Mouse (Mus musculus) myocyte (in vitro differentiated cells): ENCODE measurements around the gene Tlcd2. TPM values are rescaled to one million over a fixed set of nuclear protein-coding genes. Genes with fewer than 3 reads are reported as not detected.
A peak's percentile ranks its signal among the peaks of the same experiment; 100 is the strongest.

Experiments
- H3K27me3 ChIP-seq: one replicate; pipeline ENCODE4 v1.6.1; 2011; ENCODE audit not compliant: control insufficient read depth, insufficient read depth, insufficient read length
- H3K36me3 ChIP-seq: one replicate; pipeline ENCODE4 v1.6.1; 2011; ENCODE audit not compliant: control insufficient read depth, insufficient read depth
- H3K4me2 ChIP-seq: one replicate; pipeline ENCODE4 v1.6.1; 2011; ENCODE audit warnings: low read depth, control low read depth
- H3K4me3 ChIP-seq: one replicate; pipeline ENCODE4 v1.5.1; 2011; ENCODE audit warnings: mild to moderate bottlenecking, control low read depth, moderate library complexity
- H3K79me2 ChIP-seq: one replicate; pipeline ENCODE4 v1.6.1; 2011; ENCODE audit not compliant: control insufficient read depth, insufficient read depth
- H3ac ChIP-seq: one replicate; pipeline ENCODE4 v1.6.1; 2011; ENCODE audit not compliant: control insufficient read depth, insufficient read length
- CEBPB ChIP-seq: IDR thresholded peaks from 2 replicates; pipeline ENCODE4 v1.6.1; 2011; ENCODE audit warnings: mild to moderate bottlenecking, moderate library complexity; ENCODE audit not compliant: poor library complexity, insufficient read depth, severe bottlenecking
- E2F4 ChIP-seq: IDR thresholded peaks from one replicate; pipeline ENCODE4 v1.6.1; 2011; ENCODE audit warnings: mild to moderate bottlenecking, control low read depth, moderate library complexity; ENCODE audit not compliant: insufficient read depth
- MAX ChIP-seq: IDR thresholded peaks from one replicate; pipeline ENCODE4 v1.6.1; 2011; ENCODE audit warnings: low read depth, mild to moderate bottlenecking, control low read depth
- MYOD1 ChIP-seq, 3 experiments: IDR thresholded peaks; one replicate each; pipeline ENCODE4 v1.6.1; 2011; ENCODE audit warnings: control low read depth in 2 of 3, low read depth in 2 of 3, mild to moderate bottlenecking in 2 of 3, moderate library complexity in 1 of 3; ENCODE audit not compliant: insufficient read length in 2 of 3, control insufficient read depth in 1 of 3
- MYOG ChIP-seq, 3 experiments: IDR thresholded peaks; one replicate each; pipeline ENCODE4 v1.6.1; 2011; ENCODE audit warnings: control low read depth in 2 of 3, low read depth in 2 of 3, mild to moderate bottlenecking in 2 of 3; ENCODE audit not compliant: insufficient read length in 2 of 3, control insufficient read depth in 1 of 3, insufficient read depth in 1 of 3
- POLR2A ChIP-seq: IDR thresholded peaks from one replicate; pipeline ENCODE4 v1.6.1; 2011; ENCODE audit warnings: low read depth, mild to moderate bottlenecking, control low read depth, moderate library complexity; ENCODE audit not compliant: insufficient read length
- POLR2AphosphoS2 ChIP-seq: IDR thresholded peaks from one replicate; pipeline ENCODE4 v1.6.1; 2011; ENCODE audit warnings: low read depth, control low read depth; ENCODE audit not compliant: insufficient read length
- REST ChIP-seq: IDR thresholded peaks from one replicate; pipeline ENCODE4 v1.6.1; 2011; ENCODE audit warnings: mild to moderate bottlenecking, control low read depth, moderate library complexity; ENCODE audit not compliant: insufficient read depth, insufficient read length
- SRF ChIP-seq: IDR thresholded peaks from one replicate; pipeline ENCODE4 v1.6.1; 2011; ENCODE audit warnings: low read depth; ENCODE audit not compliant: control insufficient read depth, insufficient read length
- TCF12 ChIP-seq: IDR thresholded peaks from one replicate; pipeline ENCODE4 v1.6.1; 2011; ENCODE audit warnings: mild to moderate bottlenecking, control low read depth; ENCODE audit not compliant: poor library complexity, insufficient read depth, severe bottlenecking
- TCF3 ChIP-seq: IDR thresholded peaks from one replicate; pipeline ENCODE4 v1.6.1; 2011; ENCODE audit warnings: low read depth, control low read depth; ENCODE audit not compliant: insufficient read length
- USF1 ChIP-seq: IDR thresholded peaks from one replicate; pipeline ENCODE4 v1.6.1; 2011; ENCODE audit warnings: low read depth, mild to moderate bottlenecking, control low read depth, moderate library complexity
- polyA plus RNA-seq: library from polyadenylated mRNA; unstranded; fragments of >200 nt; fragmentation: generic; extraction: Trizol; gene quantifications from one replicate; pipeline ENCODE4 v1.2.1, GENCODE M21; 2012; ENCODE audit warnings: missing spikeins

Tlcd2 gene
- polyA plus RNA-seq, 1 experiment, result 2.9 TPM

DNA sequence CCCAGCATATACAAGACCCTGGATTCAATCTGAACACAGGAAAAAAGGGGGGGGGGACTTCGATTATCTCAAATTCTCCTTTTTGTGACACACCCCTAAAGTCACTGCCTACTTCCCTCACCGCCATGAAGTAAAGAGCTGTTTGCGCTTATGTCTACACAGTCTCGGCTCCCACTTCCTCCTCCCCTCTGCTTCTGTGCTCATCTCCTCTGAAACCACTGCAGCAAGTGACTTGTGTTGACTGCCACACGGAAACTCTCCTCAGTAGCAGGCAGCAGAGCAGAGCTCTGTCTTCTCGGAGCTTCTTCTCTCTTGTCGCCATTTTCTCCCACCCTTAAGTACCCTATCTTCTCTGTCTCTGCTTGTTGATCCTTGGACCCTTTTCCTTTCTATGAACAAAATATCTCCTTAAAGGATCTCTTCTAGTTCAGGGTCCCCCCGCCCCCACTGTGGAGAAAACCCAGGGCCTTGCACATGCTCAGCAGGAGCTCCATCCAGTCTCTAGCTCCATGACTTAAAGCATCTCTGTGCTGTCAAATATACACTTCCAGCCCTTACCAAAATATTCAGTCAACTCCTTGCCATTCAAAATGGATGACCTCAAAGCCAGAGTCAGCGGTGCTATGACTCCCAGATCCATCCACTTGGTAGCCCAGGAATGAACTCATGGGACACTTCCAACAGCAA, 32.4 kb upstream of the Tlcd2 start:
- H3K36me3 ChIP-seq, result no peaks in the 10 kb centered on the region
- H3ac ChIP-seq, result no peak overlapping the region
- H3K27me3 ChIP-seq, result no peaks in the 10 kb centered on the region
- H3K79me2 ChIP-seq, result no peaks in the 10 kb centered on the region
- TF ChIP-seq REST, result no peak
- TF ChIP-seq POLR2AphosphoS2, result no peak
- no peak for TF ChIP-seq TCF3
- TF ChIP-seq USF1, result no peak
- TF ChIP-seq TCF12, result no peak
- TF ChIP-seq E2F4, result no peak
- TF ChIP-seq SRF, result no peak
- no peak overlapping the region for H3K4me2 ChIP-seq
- no peak overlapping the region for H3K4me3 ChIP-seq

DNA sequence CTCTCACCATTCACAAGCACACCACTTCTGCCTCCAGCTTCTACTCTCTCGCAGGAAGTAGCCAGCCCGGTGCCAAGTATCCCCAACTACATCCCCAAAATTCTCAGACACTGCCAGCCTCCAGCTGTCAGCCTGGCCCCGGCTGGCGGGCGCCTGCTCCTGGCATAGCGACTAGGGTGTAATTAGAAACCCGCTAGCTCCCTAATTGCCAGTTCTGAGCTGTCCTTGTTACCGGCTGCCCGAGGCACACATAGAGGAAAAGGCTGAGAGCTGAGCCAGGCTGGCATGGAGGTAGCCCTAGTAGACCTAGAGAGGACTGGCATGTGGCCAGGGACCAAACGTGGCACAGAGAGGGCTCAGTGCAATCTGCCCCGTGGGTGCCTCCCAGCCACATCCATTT, 30.2 kb upstream of the Tlcd2 start:
- no peaks in the 10 kb centered on the region for H3K27me3 ChIP-seq

DNA sequence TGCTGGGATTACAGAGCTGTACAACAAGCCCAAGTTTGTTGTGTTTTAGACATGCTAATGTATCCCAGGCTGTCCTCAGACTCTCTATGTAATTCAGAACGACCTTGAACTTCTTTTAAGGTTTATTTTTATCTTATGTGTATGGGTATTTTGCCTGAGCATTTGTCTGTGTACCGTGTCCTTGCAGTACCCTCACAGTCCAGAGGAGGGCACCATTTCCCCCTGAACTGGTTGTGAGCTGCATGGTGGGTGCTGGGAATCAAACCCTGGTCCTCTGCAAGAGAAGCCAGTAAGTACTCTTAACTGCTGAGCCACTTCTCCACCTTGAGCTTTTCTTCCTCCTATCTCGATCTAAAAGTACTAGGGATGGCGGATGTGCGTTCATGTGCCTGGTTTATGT, 27.4 kb upstream of the Tlcd2 start:
- no peak overlapping the region for H3ac ChIP-seq
- no peaks in the 10 kb centered on the region for H3K27me3 ChIP-seq
- H3K79me2 ChIP-seq, result no peaks in the 10 kb centered on the region
- no peaks in the 10 kb centered on the region for H3K36me3 ChIP-seq
- H3K4me2 ChIP-seq, result no peak overlapping the region
- TF ChIP-seq POLR2A (no peak), MYOD1 (IDR thresholded peaks at IDR 0.05; ENCODE audit: control insufficient read depth in 1 of 3, insufficient read length in 2 of 3, low read depth in 2 of 3) (no peak), MYOG (IDR thresholded peaks at IDR 0.05; ENCODE audit: control insufficient read depth in 1 of 3, insufficient read depth in 1 of 3, insufficient read length in 2 of 3, low read depth in 2 of 3) (no peak), USF1 (no peak)
- no peak overlapping the region for H3K4me3 ChIP-seq

More for the DNA sequence above, 30.2 kb upstream of the Tlcd2 start:
- TF ChIP-seq USF1 (no peak), TCF3 (no peak), POLR2AphosphoS2 (no peak), E2F4 (no peak), SRF (no peak), MYOD1 (IDR thresholded peaks at IDR 0.05; ENCODE audit: control insufficient read depth in 1 of 3, insufficient read length in 2 of 3, low read depth in 2 of 3) (peak in 2 of 3 experiments; percentile 10 to 53), CEBPB (no peak), TCF12 (no peak), MYOG (IDR thresholded peaks at IDR 0.05; ENCODE audit: control insufficient read depth in 1 of 3, insufficient read depth in 1 of 3, insufficient read length in 2 of 3, low read depth in 2 of 3) (peak in 2 of 3 experiments; percentile 50 to 60), MAX (no peak)
- Histone ChIP-seq H3K4me2 (peak overlapping the region; percentile 59), H3ac (no peak overlapping the region), H3K79me2 (no peaks in the 10 kb centered on the region), H3K4me3 (no peak overlapping the region), H3K36me3 (no peaks in the 10 kb centered on the region)

DNA sequence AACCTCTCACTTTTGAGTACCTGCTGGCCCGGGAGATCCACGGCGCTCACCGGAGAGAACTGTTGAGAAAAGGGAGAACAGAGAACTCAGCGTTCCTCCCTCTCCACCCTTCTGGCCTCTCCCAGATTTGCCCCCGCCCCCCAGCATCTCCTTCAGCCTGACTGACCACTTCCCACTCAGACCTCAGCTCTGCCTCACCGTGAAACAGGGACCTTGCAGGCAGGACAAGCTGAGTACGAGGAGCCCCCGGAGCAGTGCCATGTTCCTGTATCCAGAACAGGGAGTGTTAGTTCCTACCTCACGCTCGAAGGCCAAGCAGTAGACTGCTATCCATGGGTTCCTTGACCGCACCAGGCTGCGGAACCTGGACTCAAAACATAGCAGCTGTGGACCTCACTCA, 23.3 kb upstream of the Tlcd2 start:
- no peak overlapping the region for H3ac ChIP-seq
- no peaks in the 10 kb centered on the region for H3K27me3 ChIP-seq
- no peak for TF ChIP-seq POLR2AphosphoS2
- no peak for TF ChIP-seq SRF
- TF ChIP-seq TCF3, result no peak
- TF ChIP-seq USF1, result no peak
- no peak for TF ChIP-seq MYOG (IDR thresholded peaks at IDR 0.05; ENCODE audit: control insufficient read depth in 1 of 3, insufficient read depth in 1 of 3, insufficient read length in 2 of 3, low read depth in 2 of 3)
- TF ChIP-seq POLR2A, result no peak
- no peak for TF ChIP-seq CEBPB
- TF ChIP-seq TCF12, result no peak
- no peak overlapping the region for H3K4me2 ChIP-seq
- H3K4me3 ChIP-seq, result no peak overlapping the region
- H3K36me3 ChIP-seq, result peaks cover 15% of the 10 kb centered on the region
- no peaks in the 10 kb centered on the region for H3K79me2 ChIP-seq

DNA sequence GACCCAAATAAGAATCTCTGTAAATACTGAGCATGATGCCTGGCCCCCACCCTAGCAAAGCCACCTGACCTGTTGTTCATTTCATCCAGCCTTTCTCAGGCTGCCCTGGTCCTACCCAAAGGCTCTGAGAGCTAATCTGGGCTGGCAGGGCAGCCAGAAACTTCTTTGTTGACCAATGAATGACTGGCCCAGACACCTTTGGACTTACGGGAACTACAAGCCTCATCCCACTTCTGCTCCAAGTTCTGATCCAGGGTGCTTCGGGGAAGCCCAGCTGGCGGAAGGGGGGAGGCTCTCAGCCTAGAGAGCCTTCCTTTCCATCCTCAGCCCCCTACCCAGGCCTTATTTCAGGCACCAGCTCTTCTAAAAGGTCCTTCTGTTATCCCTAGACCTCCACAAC, 22.7 kb upstream of the Tlcd2 start:
- Histone ChIP-seq H3K36me3 (peaks cover 17% of the 10 kb centered on the region), H3ac (no peak overlapping the region), H3K4me3 (no peak overlapping the region), H3K27me3 (no peaks in the 10 kb centered on the region), H3K4me2 (no peak overlapping the region), H3K79me2 (no peaks in the 10 kb centered on the region)
- TF ChIP-seq USF1, result no peak
- TF ChIP-seq MYOD1 (IDR thresholded peaks at IDR 0.05; ENCODE audit: control insufficient read depth in 1 of 3, insufficient read length in 2 of 3, low read depth in 2 of 3), result no peak
- TF ChIP-seq TCF3, result no peak
- no peak for TF ChIP-seq POLR2A
- no peak for TF ChIP-seq TCF12
- no peak for TF ChIP-seq MAX
- no peak for TF ChIP-seq CEBPB
- no peak for TF ChIP-seq SRF
- no peak for TF ChIP-seq REST
- TF ChIP-seq POLR2AphosphoS2, result no peak
- TF ChIP-seq MYOG (IDR thresholded peaks at IDR 0.05; ENCODE audit: control insufficient read depth in 1 of 3, insufficient read depth in 1 of 3, insufficient read length in 2 of 3, low read depth in 2 of 3), result no peak
- no peak for TF ChIP-seq E2F4
